Mouse (Mus musculus) adrenal gland, postnatal 36 days (tissue): ENCODE results near the gene Apoc3. TPM values are rescaled to one million over a fixed set of nuclear protein-coding genes. Genes with fewer than 3 reads are reported as not detected.

Experiments used
- DNase-seq, 2 experiments: peaks; one replicate each; pipeline ENCODE4 v3.0.0; 2021; ENCODE audit warnings: mixed read lengths in 1 of 2
- long read RNA-seq, 2 experiments: library from polyadenylated mRNA; stranded (forward); transcript quantifications; one replicate each; pipeline ENCODE4 v2.0.0; 2021; ENCODE audit warnings: borderline sequencing depth in 2 of 2
- total RNA-seq, 2 experiments: library from RNA; stranded (reverse); gene quantifications; 2 replicates each; pipeline ENCODE4 v1.2.3; 2021

Apoc3 gene
- 10 to 100 TPM in 1 of 2 experiments, 1 to 10 TPM in 1; 6.8 to 12.5 TPM for total RNA-seq
- long read RNA-seq, experiment 1, transcript Apoc3-201 (4 exons, 526 nt): major isoform, 10 of 10 reads
- long read RNA-seq, experiment 1, partial matches to known transcripts: 0 of 10 reads
- long read RNA-seq, experiment 1, other reads (novel, unspliced or antisense): 0 of 10 reads
- long read RNA-seq, experiment 2, transcript Apoc3-201 (4 exons, 526 nt): major isoform, 16 of 17 reads
- long read RNA-seq, experiment 2, partial matches to known transcripts: 0 of 17 reads
- long read RNA-seq, experiment 2, other reads (novel, unspliced or antisense): 1 of 17 reads

- DNase-seq: no peak
Measured at GRCm38 (mm10) chr9:46235596-46235648, at the start of gene Apoc3. Apoc3 (minus strand) TSS chr9:46235636.

- peak; percentile 95 to 96 for DNase-seq
Measured at GRCm38 (mm10) chr9:46282631-46283436, 47.4 kb upstream of the Apoc3 start, which contains the start of gene Bud13. Bud13 (plus strand) TSS chr9:46283008.

GRCm38 (mm10) chr9:46274494-46274893, 39.1 kb upstream of the Apoc3 start:
- DNase-seq: peak in 1 of 2 experiments; percentile 36

GRCm38 (mm10) chr9:46272677-46273454, 37.4 kb upstream of the Apoc3 start, which contains the start of gene Zpr1:
Zpr1 (plus strand) TSS chr9:46273064.
- peak; percentile 92 to 94 for DNase-seq

- no peak for DNase-seq
Measured at GRCm38 (mm10) chr9:46272070-46272469, 36.6 kb upstream of the Apoc3 start.

- no peak for DNase-seq
Measured at GRCm38 (mm10) chr9:46270782-46271181, 35.3 kb upstream of the Apoc3 start.

- DNase-seq: no peak
Measured at GRCm38 (mm10) chr9:46269125-46269524, 33.7 kb upstream of the Apoc3 start.

GRCm38 (mm10) chr9:46268343-46268873, 33.0 kb upstream of the Apoc3 start, which contains the start of gene Apoa5:
Apoa5 (plus strand) TSS chr9:46268633.
- peak in 1 of 2 experiments; percentile 7 for DNase-seq

- DNase-seq: peak; percentile 66
Measured at GRCm38 (mm10) chr9:46261131-46261530, 25.7 kb upstream of the Apoc3 start.

- DNase-seq: no peak
Measured at GRCm38 (mm10) chr9:46259111-46259510, 23.7 kb upstream of the Apoc3 start.

GRCm38 (mm10) chr9:46257546-46257945, 22.1 kb upstream of the Apoc3 start:
- peak; percentile 17 to 33 for DNase-seq

- peak; percentile 55 to 57 for DNase-seq
Measured at GRCm38 (mm10) chr9:46256658-46257385, 21.4 kb upstream of the Apoc3 start.

GRCm38 (mm10) chr9:46256177-46256576, 20.7 kb upstream of the Apoc3 start:
- DNase-seq: peak in 1 of 2 experiments; percentile 12

GRCm38 (mm10) chr9:46246752-46247324, 11.4 kb upstream of the Apoc3 start:
- DNase-seq: peak; percentile 63 to 71

GRCm38 (mm10) chr9:46243584-46243983, 8.1 kb upstream of the Apoc3 start:
- no peak for DNase-seq

- DNase-seq: no peak
Measured at GRCm38 (mm10) chr9:46243122-46243521, 7.7 kb upstream of the Apoc3 start.

- no peak for DNase-seq
Measured at GRCm38 (mm10) chr9:46241818-46242217, 6.4 kb upstream of the Apoc3 start.

- no peak for DNase-seq
Measured at GRCm38 (mm10) chr9:46240526-46241153, 5.2 kb upstream of the Apoc3 start, which contains the start of gene Apoa4. Apoa4 (plus strand) TSS chr9:46240696.

GRCm38 (mm10) chr9:46238850-46239249, 3.4 kb upstream of the Apoc3 start:
- no peak for DNase-seq

GRCm38 (mm10) chr9:46235649-46236048, 213 bp upstream of the Apoc3 start:
- no peak for DNase-seq

GRCm38 (mm10) chr9:46235196-46235595, 240 bp downstream of the Apoc3 start:
- DNase-seq: peak; percentile 43 to 55
